Mouse (Mus musculus) cortical plate, adult 2 months (tissue): ENCODE measurements around the gene Ccna1. TPM values are rescaled to one million over a fixed set of nuclear protein-coding genes. Genes with fewer than 3 reads are reported as not detected.

Experiments used
- H3K27ac ChIP-seq: fragments of 200-500 bp; 2 replicates; pipeline ENCODE4 v1.5.1; 2012; ENCODE audit warnings: low read length, control low read depth, inconsistent platforms; ENCODE audit not compliant: insufficient read depth
- H3K4me1 ChIP-seq: fragments of 200-500 bp; 2 replicates; pipeline ENCODE4 v1.6.1; 2011; ENCODE audit warnings: low read length; ENCODE audit not compliant: control insufficient read depth, insufficient read depth
- H3K4me3 ChIP-seq: fragments of 200-500 bp; 2 replicates; pipeline ENCODE4 v1.5.1; 2011; ENCODE audit warnings: mild to moderate bottlenecking, low read length, control low read depth; ENCODE audit not compliant: insufficient read depth
- CTCF ChIP-seq: fragments of 200-500 bp; IDR thresholded peaks from 2 replicates; pipeline ENCODE4 v1.5.1; 2011; ENCODE audit warnings: mild to moderate bottlenecking, control low read depth, low read length; ENCODE audit not compliant: insufficient read depth; ENCODE audit errors: extremely low read depth
- POLR2A ChIP-seq: fragments of 200-500 bp; IDR thresholded peaks from 2 replicates; pipeline ENCODE4 v1.6.1; 2011; ENCODE audit warnings: mild to moderate bottlenecking, low read length, control low read depth; ENCODE audit not compliant: insufficient read depth; ENCODE audit errors: extremely low read depth
- polyA plus RNA-seq: library from polyadenylated mRNA; depleted of rRNA; stranded (reverse); fragments of >200 nt; gene quantifications from 2 replicates; pipeline ENCODE4 v1.2.3, GENCODE M21; 2012; rRNA removed

The Ccna1 gene
- polyA plus RNA-seq, 1 experiment: 2.8 TPM

GRCm38 (mm10) chr3:55023347-55023746 is 32.0 kb downstream of the Ccna1 start:
- TF ChIP-seq POLR2A (no peak), CTCF (no peak)
- no peaks in the 10 kb centered on the region for H3K4me1 ChIP-seq
- H3K27ac ChIP-seq: no peak overlapping the region
- no peak overlapping the region for H3K4me3 ChIP-seq

DNA sequence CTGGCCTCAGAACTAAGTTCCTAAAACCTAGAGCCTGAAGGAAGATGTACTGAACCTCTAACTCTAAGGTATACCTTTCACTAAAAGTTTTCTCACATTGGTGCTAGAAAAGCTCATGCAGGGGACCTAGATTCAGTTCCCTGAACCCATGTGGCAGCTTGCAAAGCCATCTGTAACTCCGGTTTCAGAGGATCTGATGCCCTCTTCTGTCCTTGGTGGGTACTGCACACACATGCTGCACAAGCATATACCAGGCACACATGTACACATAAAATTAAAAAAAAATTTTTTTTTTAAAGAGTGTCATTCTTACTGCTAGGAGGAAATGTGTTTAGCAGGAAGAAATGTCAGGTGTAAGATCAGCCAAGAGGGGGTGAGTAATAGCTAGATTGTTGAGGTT is 33.1 kb downstream of the Ccna1 start:
- H3K4me1 ChIP-seq: no peaks in the 10 kb centered on the region
- TF ChIP-seq CTCF (no peak), POLR2A (no peak)
- no peak overlapping the region for H3K4me3 ChIP-seq
- H3K27ac ChIP-seq: no peak overlapping the region

DNA sequence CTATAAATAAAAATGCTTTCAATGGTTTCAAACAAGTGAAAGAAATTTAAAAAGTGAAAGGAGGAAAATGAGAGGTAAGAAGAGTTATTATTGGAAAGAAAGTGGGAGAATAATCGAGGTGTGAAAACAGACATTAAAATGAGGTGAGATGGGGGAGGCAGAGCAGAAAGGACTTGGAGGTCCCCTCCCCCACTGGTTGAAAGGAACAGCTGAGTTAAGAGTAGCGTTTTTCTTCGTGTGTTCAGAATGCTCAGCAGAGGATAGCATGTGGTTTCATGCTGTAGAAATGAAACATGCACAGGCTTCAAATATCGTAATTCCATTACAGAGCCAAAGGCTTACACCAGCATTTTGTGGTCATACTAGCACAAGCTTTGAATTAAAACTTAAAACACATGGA is 42.8 kb downstream of the Ccna1 start:
- Histone ChIP-seq H3K27ac (no peak overlapping the region), H3K4me3 (no peak overlapping the region)
- TF ChIP-seq POLR2A (no peak), CTCF (no peak)

DNA sequence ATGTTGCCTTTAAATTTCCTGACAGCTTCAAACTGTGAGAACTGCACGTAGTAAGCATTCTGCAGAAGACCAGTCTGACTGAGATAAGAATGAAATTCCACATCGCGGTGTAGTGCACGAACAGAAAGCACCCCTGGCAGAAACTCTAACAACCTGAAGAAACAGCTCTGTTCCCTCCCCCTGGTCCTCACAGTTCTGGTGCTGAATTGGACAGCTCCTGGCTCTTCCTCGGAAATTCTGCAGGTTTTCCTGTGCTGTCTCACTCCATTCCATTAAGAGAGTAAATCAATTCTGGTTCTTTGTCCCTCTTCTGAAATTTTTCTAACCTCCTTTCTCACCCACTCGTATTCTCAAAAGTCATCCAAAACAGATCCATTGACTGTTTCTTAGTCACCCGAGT is 43.6 kb downstream of the Ccna1 start:
- Histone ChIP-seq H3K27ac (no peak overlapping the region), H3K4me3 (no peak overlapping the region), H3K4me1 (peaks cover 2% of the 10 kb centered on the region; the same call in 1 of the 2 replicates)
- TF ChIP-seq POLR2A: no peak
- TF ChIP-seq CTCF: no peak

More for the DNA sequence above, 42.8 kb downstream of the Ccna1 start:
- peaks cover 2% of the 10 kb centered on the region; the same call in 1 of the 2 replicates for H3K4me1 ChIP-seq

DNA sequence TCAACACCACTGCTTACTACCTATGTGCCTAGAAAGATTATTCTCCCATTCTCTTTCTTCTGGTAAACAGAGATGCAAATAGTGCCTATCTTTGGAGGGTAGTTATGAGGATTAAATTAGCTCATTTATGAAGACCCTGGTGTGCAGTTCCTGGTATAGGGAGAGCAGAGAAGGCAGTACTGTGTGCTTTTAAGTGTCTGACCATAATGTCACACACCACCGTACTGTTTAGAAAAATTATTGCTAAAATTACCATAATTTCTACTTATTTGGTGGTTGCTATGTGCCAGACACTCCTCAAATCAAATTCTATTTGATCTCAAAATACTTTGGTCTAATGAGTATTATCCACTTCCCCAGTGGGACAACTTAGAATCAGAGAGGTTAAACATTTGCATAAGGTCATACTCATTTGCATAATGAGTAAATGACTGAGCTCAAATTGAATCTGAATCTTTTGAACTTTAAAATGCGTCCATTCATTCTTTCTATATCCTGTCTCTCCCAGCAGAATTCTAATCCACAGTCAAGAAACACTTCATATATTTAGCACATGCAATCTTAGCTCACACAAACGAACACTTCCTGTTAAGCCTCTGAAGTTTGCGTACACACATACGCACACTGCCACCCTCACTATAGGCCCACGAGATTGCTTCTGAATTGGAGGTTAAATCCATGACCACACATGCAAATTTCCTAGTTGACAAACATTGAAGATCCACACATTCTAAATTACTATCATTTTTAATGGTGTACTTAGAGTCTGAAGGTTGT is 46.1 kb downstream of the Ccna1 start:
- TF ChIP-seq POLR2A: no peak
- TF ChIP-seq CTCF: no peak
- no peak overlapping the region for H3K27ac ChIP-seq
- H3K4me1 ChIP-seq: peaks cover 2% of the 10 kb centered on the region; the same call in 1 of the 2 replicates
- no peak overlapping the region for H3K4me3 ChIP-seq

- no peak overlapping the region for H3K4me3 ChIP-seq
- no peak overlapping the region for H3K27ac ChIP-seq
- no peaks in the 10 kb centered on the region for H3K4me1 ChIP-seq
- no peak for TF ChIP-seq POLR2A
- no peak for TF ChIP-seq CTCF
Measured at GRCm38 (mm10) chr3:55004036-55004435, 51.3 kb downstream of the Ccna1 start.

- Histone ChIP-seq H3K4me3 (no peak overlapping the region), H3K27ac (no peak overlapping the region), H3K4me1 (no peaks in the 10 kb centered on the region)
- TF ChIP-seq POLR2A (no peak), CTCF (no peak)
Measured at GRCm38 (mm10) chr3:55001677-55002076, 53.6 kb downstream of the Ccna1 start.

Other genes with a start within 250 kb of the Ccna1 start
- gene Rfxap, start 247.7 kb downstream of the Ccna1 start, polyA plus RNA-seq: 48.3 and 51.2 TPM in 2 replicates
- gene Sertm1, start 139.6 kb downstream of the Ccna1 start, polyA plus RNA-seq: 13.9 and 16.8 TPM in 2 replicates
- 19.5 and 20.2 TPM in 2 replicates for gene Spg20, start 56.6 kb upstream of the Ccna1 start, polyA plus RNA-seq
- 0.19 and 0.21 TPM in 2 replicates for gene Ccdc169, start 81.8 kb upstream of the Ccna1 start, polyA plus RNA-seq
- gene Sohlh2, start 126.5 kb upstream of the Ccna1 start, polyA plus RNA-seq: not detected in 2 replicates
- gene Dclk1, start 186.9 kb upstream of the Ccna1 start, polyA plus RNA-seq: 333 and 339 TPM in 2 replicates